Mouse (Mus musculus) ovary, postnatal 14 days (tissue): ENCODE measurements at regions not wholly inside any gene's neighbourhood (a gene's known extent, or its start where the extent isn't known, plus 50 kb on each side); places are given as distances from the start of the nearest gene placed in this dataset.

ENCODE experiments used
- DNase-seq: peaks from one replicate; pipeline ENCODE4 v3.0.0; 2022; ENCODE audit warnings: low spot score

GRCm38 (mm10) chr17:7625746-7626145 is 201.4 kb downstream of the Fndc1 start:
- DNase-seq = no peak

GRCm38 (mm10) chr17:7623392-7623791 is 203.7 kb downstream of the Fndc1 start:
- no peak for DNase-seq

- no peak for DNase-seq
These were observed 205.8 kb downstream of the Fndc1 start for GRCm38 (mm10) chr17:7621262-7621661.

- DNase-seq = no peak
These were observed 206.9 kb downstream of the Fndc1 start for GRCm38 (mm10) chr17:7620166-7620565.

- DNase-seq = no peak
These were observed 207.5 kb downstream of the Fndc1 start for GRCm38 (mm10) chr17:7619641-7620040.

- DNase-seq = no peak
These were observed 219.1 kb downstream of the Fndc1 start for GRCm38 (mm10) chr17:7608046-7608445.

GRCm38 (mm10) chr17:7607431-7607830 is 219.7 kb downstream of the Fndc1 start:
- DNase-seq = no peak

- no peak for DNase-seq
These were observed 219.7 kb upstream of the Unc93a2 start for GRCm38 (mm10) chr17:7604813-7605504.

- DNase-seq = no peak
These were observed 218.8 kb upstream of the Unc93a2 start for GRCm38 (mm10) chr17:7604096-7604495.

GRCm38 (mm10) chr17:7600555-7600954 is 215.3 kb upstream of the Unc93a2 start:
- peak; percentile 28 for DNase-seq

- DNase-seq = no peak
These were observed 212.2 kb upstream of the Unc93a2 start for GRCm38 (mm10) chr17:7597481-7597880.

- DNase-seq = no peak
These were observed 209.5 kb upstream of the Unc93a2 start for GRCm38 (mm10) chr17:7594801-7595200.

- no peak for DNase-seq
These were observed 207.2 kb upstream of the Unc93a2 start for GRCm38 (mm10) chr17:7592491-7592890.

GRCm38 (mm10) chr17:7582866-7583398 is 197.7 kb upstream of the Unc93a2 start:
- no peak for DNase-seq

GRCm38 (mm10) chr17:7579031-7579430 is 193.8 kb upstream of the Unc93a2 start:
- no peak for DNase-seq

- no peak for DNase-seq
These were observed 192.7 kb upstream of the Unc93a2 start for GRCm38 (mm10) chr17:7578003-7578402.

- peak; percentile 63 for DNase-seq
These were observed 192.0 kb upstream of the Unc93a2 start for GRCm38 (mm10) chr17:7577227-7577626.

GRCm38 (mm10) chr17:7571481-7571880 is 186.2 kb upstream of the Unc93a2 start:
- no peak for DNase-seq

GRCm38 (mm10) chr17:7568482-7568881 is 183.2 kb upstream of the Unc93a2 start:
- no peak for DNase-seq

GRCm38 (mm10) chr17:7565771-7566170 is 180.5 kb upstream of the Unc93a2 start:
- no peak for DNase-seq

GRCm38 (mm10) chr17:7562940-7563339 is 177.7 kb upstream of the Unc93a2 start:
- no peak for DNase-seq

GRCm38 (mm10) chr17:7548456-7548855 is 163.2 kb upstream of the Unc93a2 start:
- no peak for DNase-seq

- no peak for DNase-seq
These were observed 153.3 kb upstream of the Unc93a2 start for GRCm38 (mm10) chr17:7538402-7539087.
